Mouse (Mus musculus): ENCODE results near the gene 1700020L24Rik. TPM values are rescaled to one million over a fixed set of nuclear protein-coding genes. Genes with fewer than 3 reads are reported as not detected.

Gene 1700020L24Rik
- total and polyA plus RNA-seq, 2 experiments from 2014 or later: 0.37 to 0.65 TPM

DNA sequence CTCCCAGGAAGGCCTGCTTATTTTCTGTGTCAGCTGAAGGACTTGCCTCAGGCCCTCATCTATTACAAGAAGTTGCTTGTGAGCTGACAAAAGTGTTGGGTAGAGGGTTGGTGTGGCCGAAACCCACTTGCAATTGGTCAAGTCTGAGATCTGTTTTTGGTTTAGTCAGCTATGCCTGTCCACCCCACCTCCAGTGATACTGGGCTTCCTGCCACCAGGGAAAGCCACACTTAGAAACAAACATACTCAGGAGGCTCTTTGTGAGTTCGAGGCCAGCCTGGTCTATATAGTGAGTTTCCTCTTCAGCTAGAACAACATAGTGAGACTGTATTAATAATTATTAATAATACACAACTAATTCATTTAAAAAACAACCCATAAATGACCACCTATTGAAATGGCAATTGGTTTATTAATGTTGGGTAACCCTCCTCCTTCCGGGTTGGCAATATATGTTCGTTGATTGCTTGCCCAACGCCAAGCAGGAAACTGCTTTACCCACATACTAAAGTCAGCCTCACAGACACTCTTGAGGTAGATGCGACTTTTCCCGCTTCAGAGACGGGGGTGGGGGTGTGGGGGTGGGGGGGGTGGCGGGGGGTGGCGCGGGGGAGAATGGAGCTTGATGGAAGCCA, 2.1 kb downstream of the 1700020L24Rik start:
- Histone ChIP-seq H3K4me2 (ENCODE audit: low read depth, low read length) (peak overlapping the region; percentile 73), H3K36me3 (ENCODE audit: insufficient read depth, low read length) (no peaks in the 10 kb centered on the region), H3K9me3 (ENCODE audit: low read length) (no peaks in the 10 kb centered on the region), H3K27me3 (ENCODE audit: insufficient read depth, low read length) (peaks cover 16% of the 10 kb centered on the region), H3K4me1 (ENCODE audit: insufficient read depth, low read length) (0 out of 2 replicates have a peak, but pooled peaks cover 3% of the 10 kb centered on the region), H3K4me3 (ENCODE audit: low read length) (peak overlapping the region; percentile 58), H3K9ac (replicated peaks; ENCODE audit: low read length) (no peak overlapping the region), H3K27ac (no peak overlapping the region)
- no peak for ATAC-seq
- WGBS: 32% methylated on average over 11 of the region's 11 CpGs
- DNase-seq (ENCODE audit: low spot score): no peak
- TF ChIP-seq CTCF (IDR thresholded peaks at IDR 0.05; ENCODE audit: low read depth): no peak

DNA sequence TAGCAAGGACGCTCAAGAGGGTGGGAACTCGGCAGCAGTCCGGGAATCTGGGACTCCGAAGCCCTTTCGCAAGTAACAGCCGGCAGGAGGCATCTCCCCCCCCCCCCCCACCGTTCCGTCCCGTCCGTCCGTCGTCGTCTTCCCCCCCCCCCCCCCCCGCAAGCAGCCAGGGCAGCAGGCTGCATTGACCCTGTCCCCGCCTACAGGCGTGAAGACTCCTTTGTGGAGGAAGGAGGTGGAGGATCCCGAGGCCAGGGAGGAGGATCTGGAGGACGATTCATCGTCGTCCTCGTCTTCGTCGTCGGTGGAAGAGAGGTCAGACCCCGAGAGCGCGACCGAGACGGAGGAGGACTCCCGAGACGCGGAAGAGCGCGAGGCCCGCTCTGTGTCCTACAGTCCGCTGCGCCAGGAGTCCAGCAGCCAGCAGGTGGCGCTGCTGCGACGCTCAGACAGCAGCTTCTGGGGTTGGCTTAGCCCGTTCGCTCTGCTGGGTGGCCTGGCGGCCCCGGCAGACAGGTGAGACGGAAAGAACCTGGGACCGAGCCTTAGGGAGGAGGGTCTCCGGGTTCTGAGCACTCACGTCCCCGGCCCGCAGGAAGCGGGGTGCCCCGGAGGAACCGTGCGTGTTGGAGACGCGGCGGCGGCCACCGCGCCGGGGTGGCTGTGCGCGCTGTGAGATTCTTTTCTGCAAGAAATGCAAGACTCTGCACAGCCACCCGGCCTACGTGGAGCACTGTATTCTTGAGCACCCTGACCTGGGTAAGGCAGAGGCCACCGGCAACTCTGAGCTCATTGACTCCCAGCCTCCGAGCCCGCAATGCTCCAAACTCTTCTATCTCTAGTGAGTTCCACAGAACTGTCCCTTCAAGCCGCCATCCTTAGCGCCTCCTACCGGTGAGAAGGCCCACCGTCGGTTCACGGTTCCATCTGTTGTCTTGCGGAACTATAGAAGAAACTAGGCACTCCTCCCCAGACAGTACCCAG, 2.9 kb downstream of the 1700020L24Rik start:
- ATAC-seq: peak; percentile 93
- Histone ChIP-seq H3K27ac (no peak overlapping the region), H3K9ac (replicated peaks; ENCODE audit: low read length) (peak overlapping the region; percentile 43), H3K27me3 (ENCODE audit: insufficient read depth, low read length) (peaks cover 25% of the 10 kb centered on the region), H3K4me3 (ENCODE audit: low read length) (peak overlapping the region; percentile 58), H3K36me3 (ENCODE audit: insufficient read depth, low read length) (no peaks in the 10 kb centered on the region), H3K9me3 (ENCODE audit: low read length) (no peaks in the 10 kb centered on the region), H3K4me2 (ENCODE audit: low read depth, low read length) (peak overlapping the region; percentile 73), H3K4me1 (ENCODE audit: insufficient read depth, low read length) (0 out of 2 replicates have a peak, but pooled peaks cover 3% of the 10 kb centered on the region)
- TF ChIP-seq CTCF (IDR thresholded peaks at IDR 0.05; ENCODE audit: low read depth): peak; percentile 98
- DNase-seq (ENCODE audit: low spot score): peak; percentile 97
- under 1% methylated on average over 61 of the region's 75 CpGs for WGBS

DNA sequence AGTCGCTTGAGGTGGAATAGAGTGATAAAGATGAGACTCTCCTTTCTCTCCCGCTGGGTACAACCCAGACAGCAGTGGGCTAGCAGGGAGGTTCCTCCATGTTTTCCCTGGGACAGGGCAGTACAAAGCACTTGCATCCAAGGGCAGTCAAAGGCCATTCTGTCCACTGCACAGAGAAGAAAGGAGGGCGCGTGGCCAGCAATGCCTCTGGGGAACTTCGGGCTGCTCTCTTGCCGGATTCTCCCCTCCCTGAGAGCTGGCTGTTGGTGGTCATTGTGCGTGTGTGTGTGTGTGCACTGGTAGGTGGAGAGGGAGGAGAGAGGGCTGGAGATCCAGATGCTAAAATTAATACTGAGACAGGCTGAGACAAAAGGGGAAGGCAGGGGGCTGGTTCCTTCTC, 3.8 kb downstream of the 1700020L24Rik start:
- H3K27me3 ChIP-seq (ENCODE audit: insufficient read depth, low read length): peaks cover 26% of the 10 kb centered on the region
- H3K9ac ChIP-seq (replicated peaks; ENCODE audit: low read length): no peak overlapping the region
- H3K4me2 ChIP-seq (ENCODE audit: low read depth, low read length): peak overlapping the region; percentile 73
- no peak for DNase-seq (ENCODE audit: low spot score)
- H3K4me3 ChIP-seq (ENCODE audit: low read length): peak overlapping the region; percentile 58; the same call in 1 of the 2 replicates
- no peak overlapping the region for H3K27ac ChIP-seq
- H3K36me3 ChIP-seq (ENCODE audit: insufficient read depth, low read length): no peaks in the 10 kb centered on the region
- WGBS: 33% methylated on average over 7 of the region's 7 CpGs
- no peaks in the 10 kb centered on the region for H3K9me3 ChIP-seq (ENCODE audit: low read length)
- TF ChIP-seq CTCF (IDR thresholded peaks at IDR 0.05; ENCODE audit: low read depth): no peak
- 0 out of 2 replicates have a peak, but pooled peaks cover 3% of the 10 kb centered on the region for H3K4me1 ChIP-seq (ENCODE audit: insufficient read depth, low read length)
- ATAC-seq: no peak

DNA sequence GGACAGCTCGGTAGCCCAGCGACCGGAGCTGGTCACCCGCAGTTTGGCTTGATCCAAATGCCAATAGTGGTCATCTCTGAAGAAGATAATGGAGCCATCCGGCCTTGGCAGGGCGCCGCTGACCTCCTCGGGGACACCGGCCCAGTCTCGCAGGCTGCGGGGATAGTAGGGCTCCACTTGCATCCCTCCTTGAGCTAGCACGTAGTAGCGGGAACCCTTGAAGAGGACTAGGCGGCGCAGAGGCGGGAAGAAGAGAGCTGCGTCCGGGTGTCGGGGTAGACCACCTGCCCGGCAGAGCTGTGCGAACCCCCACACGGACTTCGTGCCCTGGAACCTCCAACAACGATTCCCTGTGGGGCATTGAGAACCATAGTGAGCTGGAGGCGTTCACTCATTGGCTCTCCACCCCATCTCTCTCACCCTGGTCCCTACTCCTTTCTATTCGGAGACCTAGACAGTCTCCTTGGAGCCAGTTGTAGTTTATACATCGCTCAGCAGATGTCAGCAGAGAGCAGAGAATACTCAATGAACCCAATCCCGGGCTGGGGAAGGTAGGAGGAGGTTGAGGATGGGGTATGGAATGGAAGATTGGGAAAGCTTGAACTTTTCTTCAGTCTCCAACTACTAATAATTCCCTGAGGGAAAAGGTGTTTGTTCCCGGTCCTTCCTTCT, 5.3 kb downstream of the 1700020L24Rik start:
- H3K4me3 ChIP-seq (ENCODE audit: low read length): peak overlapping the region; percentile 23
- DNase-seq (ENCODE audit: low spot score) (peak; percentile 88), ATAC-seq (peak; percentile 56)
- no peaks in the 10 kb centered on the region for H3K9me3 ChIP-seq (ENCODE audit: low read length)
- no peak overlapping the region for H3K9ac ChIP-seq (replicated peaks; ENCODE audit: low read length)
- no peak overlapping the region for H3K27ac ChIP-seq
- H3K4me1 ChIP-seq (ENCODE audit: insufficient read depth, low read length): 0 out of 2 replicates have a peak, but pooled peaks cover 3% of the 10 kb centered on the region
- H3K4me2 ChIP-seq (ENCODE audit: low read depth, low read length): peak overlapping the region; percentile 55
- peaks cover 26% of the 10 kb centered on the region for H3K27me3 ChIP-seq (ENCODE audit: insufficient read depth, low read length)
- TF ChIP-seq CTCF (IDR thresholded peaks at IDR 0.05; ENCODE audit: low read depth): peak; percentile 82
- WGBS: 12% methylated on average over 29 of the region's 29 CpGs
- H3K36me3 ChIP-seq (ENCODE audit: insufficient read depth, low read length): no peaks in the 10 kb centered on the region

DNA sequence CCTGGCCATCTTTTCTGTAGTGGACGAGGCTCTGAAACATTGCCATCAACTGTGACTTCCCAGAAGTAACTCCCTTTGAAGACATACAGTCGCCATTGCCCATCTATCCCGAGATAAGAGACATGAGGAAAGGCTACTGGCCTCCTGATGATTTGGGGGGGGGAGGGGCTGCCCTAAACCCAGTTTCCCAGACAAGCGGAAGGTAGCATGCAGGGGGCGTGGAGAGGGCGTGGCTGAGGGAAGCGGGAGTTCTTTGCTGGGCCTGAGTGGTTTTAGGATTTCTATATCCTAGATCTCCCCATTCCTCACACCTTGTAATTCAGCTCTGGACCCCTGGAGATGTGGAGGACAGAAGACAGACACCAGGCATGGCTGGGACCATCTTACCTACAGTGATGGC, 6.3 kb downstream of the 1700020L24Rik start:
- DNase-seq (ENCODE audit: low spot score): no peak
- Histone ChIP-seq H3K9ac (replicated peaks; ENCODE audit: low read length) (no peak overlapping the region), H3K4me1 (ENCODE audit: insufficient read depth, low read length) (0 out of 2 replicates have a peak, but pooled peaks cover 3% of the 10 kb centered on the region), H3K36me3 (ENCODE audit: insufficient read depth, low read length) (no peaks in the 10 kb centered on the region), H3K9me3 (ENCODE audit: low read length) (no peaks in the 10 kb centered on the region), H3K27me3 (ENCODE audit: insufficient read depth, low read length) (peaks cover 26% of the 10 kb centered on the region), H3K27ac (no peak overlapping the region), H3K4me3 (ENCODE audit: low read length) (no peak overlapping the region), H3K4me2 (ENCODE audit: low read depth, low read length) (no peak overlapping the region)
- TF ChIP-seq CTCF (IDR thresholded peaks at IDR 0.05; ENCODE audit: low read depth): no peak
- whole genome bisulfite sequencing: 17% methylated on average over 7 of the region's 7 CpGs
- no peak for ATAC-seq

DNA sequence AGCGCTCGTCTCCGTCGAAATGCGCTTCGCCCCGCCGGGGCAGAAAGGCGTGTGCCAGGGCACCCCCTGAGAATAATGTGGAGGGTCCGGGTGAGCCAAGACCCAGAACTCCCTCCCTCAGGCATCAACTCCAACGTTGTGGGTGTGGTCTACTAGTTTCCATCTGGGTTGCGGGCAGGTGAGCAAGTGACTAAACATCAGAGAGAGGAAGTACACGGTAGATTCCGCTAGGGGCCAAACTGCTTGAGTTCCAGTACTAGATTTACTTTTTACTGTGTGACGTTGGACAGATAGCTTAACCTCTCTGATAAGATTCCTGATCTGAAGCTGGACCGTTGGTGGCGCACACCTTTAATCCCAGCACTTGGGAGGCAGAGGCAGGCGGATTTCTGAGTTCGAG, 7.5 kb downstream of the 1700020L24Rik start:
- Histone ChIP-seq H3K4me2 (ENCODE audit: low read depth, low read length) (peak overlapping the region; percentile 49), H3K4me3 (ENCODE audit: low read length) (peak overlapping the region; percentile 11), H3K9ac (replicated peaks; ENCODE audit: low read length) (no peak overlapping the region), H3K9me3 (ENCODE audit: low read length) (no peaks in the 10 kb centered on the region), H3K4me1 (ENCODE audit: insufficient read depth, low read length) (0 out of 2 replicates have a peak, but pooled peaks cover 3% of the 10 kb centered on the region), H3K27me3 (ENCODE audit: insufficient read depth, low read length) (peaks cover 26% of the 10 kb centered on the region), H3K36me3 (ENCODE audit: insufficient read depth, low read length) (no peaks in the 10 kb centered on the region), H3K27ac (no peak overlapping the region)
- no peak for TF ChIP-seq CTCF (IDR thresholded peaks at IDR 0.05; ENCODE audit: low read depth)
- WGBS: 33% methylated on average over 19 of the region's 19 CpGs
- no peak for DNase-seq (ENCODE audit: low spot score)
- no peak for ATAC-seq
